Mouse (Mus musculus) lung, embryonic 16.5 days (tissue): ENCODE measurements at regions not wholly inside any gene's neighbourhood (a gene's known extent, or its start where the extent isn't known, plus 50 kb on each side); places are given as distances from the start of the nearest gene placed in this dataset.

Source experiments
- ATAC-seq: fragments of 200-750 bp; cut with Nextera tagmentation; 2 replicates; pipeline ENCODE4 v1.8.0; 2017; ENCODE audit warnings: low read depth, mild to moderate bottlenecking, moderate library complexity
- H3K27ac ChIP-seq: fragments of 300-500 bp; sonication (generic); 2 replicates; pipeline ENCODE4 v1.5.1; 2014; ENCODE audit warnings: mild to moderate bottlenecking, control low read depth, low read length
- H3K27me3 ChIP-seq: fragments of 300-500 bp; sonication (generic); 2 replicates; pipeline ENCODE4 v1.6.1; 2014; ENCODE audit warnings: low read depth, low read length, mixed read lengths; ENCODE audit not compliant: control insufficient read depth, insufficient read depth
- H3K36me3 ChIP-seq: fragments of 300-500 bp; sonication (generic); 2 replicates; pipeline ENCODE4 v1.6.1; 2014; ENCODE audit warnings: low read length; ENCODE audit not compliant: control insufficient read depth, insufficient read depth
- H3K4me1 ChIP-seq: fragments of 300-500 bp; sonication (generic); replicated peaks from 2 replicates; pipeline ENCODE4 v1.6.1; 2014; ENCODE audit warnings: low read length, mixed read lengths; ENCODE audit not compliant: control insufficient read depth, insufficient read depth
- H3K4me2 ChIP-seq: fragments of 300-500 bp; sonication (generic); 2 replicates; pipeline ENCODE4 v1.6.1; 2014; ENCODE audit warnings: low read depth, low read length, control low read depth
- H3K4me3 ChIP-seq: fragments of 300-500 bp; sonication (generic); 2 replicates; pipeline ENCODE4 v1.5.1; 2014; ENCODE audit warnings: mild to moderate bottlenecking, low read length, control low read depth
- H3K9ac ChIP-seq: fragments of 300-500 bp; sonication (generic); 2 replicates; pipeline ENCODE4 v1.6.1; 2014; ENCODE audit warnings: low read length, control low read depth
- H3K9me3 ChIP-seq: fragments of 300-500 bp; sonication (generic); 2 replicates; pipeline ENCODE4 v1.6.1; 2016; ENCODE audit warnings: low read length; ENCODE audit not compliant: control insufficient read depth
- WGBS: fragments of 180-500 bp; shearing (Covaris S2); extraction: QIAGEN DNeasy Blood & Tissue Kit; methylation state at CpG from one replicate; pipeline ENCODE4 v1.1.7; 2014; 5-methylcytosine and 5-hydroxymethylcytosine counted together

DNA sequence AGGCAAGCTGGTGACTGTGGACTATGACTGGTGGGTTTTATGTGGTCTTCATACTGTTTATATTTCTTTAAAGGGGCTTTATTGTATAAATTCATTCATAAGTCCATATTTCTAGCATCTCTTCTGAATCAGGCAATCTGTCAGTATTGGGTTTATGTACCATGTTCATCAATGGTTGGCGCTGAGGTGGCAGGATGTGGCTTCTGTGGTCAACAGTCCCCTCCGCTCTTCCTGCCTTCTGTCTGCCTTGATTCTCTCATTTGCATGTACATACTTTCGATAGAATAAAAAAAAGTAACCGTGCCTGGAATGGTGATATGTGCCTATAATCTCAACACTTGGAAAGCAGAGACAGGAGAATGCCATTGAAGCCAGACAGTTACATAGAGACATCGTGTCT is 120.5 kb downstream of the Klf5 start:
- no peak for ATAC-seq
- Histone ChIP-seq H3K9me3 (no peaks in the 10 kb centered on the region), H3K4me1 (no peaks in the 10 kb centered on the region), H3K9ac (no peak overlapping the region), H3K4me3 (no peak overlapping the region), H3K36me3 (no peaks in the 10 kb centered on the region), H3K27ac (no peak overlapping the region), H3K4me2 (no peak overlapping the region), H3K27me3 (no peaks in the 10 kb centered on the region)
- 92% methylated on average over 5 of the region's 5 CpGs for WGBS

DNA sequence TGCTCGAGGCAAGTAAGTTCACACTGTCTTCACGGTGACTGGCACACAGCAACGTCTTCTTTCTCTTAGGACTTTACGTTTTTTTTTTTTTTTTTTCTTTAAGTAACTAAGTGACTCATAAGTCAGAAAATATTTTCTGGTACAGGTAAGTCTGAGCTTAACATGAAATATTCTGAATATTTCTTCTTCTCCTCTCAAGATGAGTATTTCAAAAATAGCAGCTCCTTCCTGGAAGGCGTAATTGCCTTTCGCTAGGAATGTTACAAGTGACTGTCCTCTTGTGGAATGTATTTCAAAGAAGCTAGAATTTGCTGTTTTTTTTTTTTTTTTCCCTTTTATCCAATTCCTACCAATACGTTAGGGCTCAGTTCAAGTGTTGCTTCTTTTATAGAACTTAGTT is 124.8 kb downstream of the Klf5 start:
- no peak for ATAC-seq
- Histone ChIP-seq H3K4me2 (no peak overlapping the region), H3K9me3 (no peaks in the 10 kb centered on the region), H3K4me1 (no peaks in the 10 kb centered on the region), H3K36me3 (no peaks in the 10 kb centered on the region), H3K9ac (no peak overlapping the region), H3K4me3 (no peak overlapping the region), H3K27me3 (no peaks in the 10 kb centered on the region), H3K27ac (no peak overlapping the region)
- 41% methylated on average over 7 of the region's 7 CpGs for WGBS

DNA sequence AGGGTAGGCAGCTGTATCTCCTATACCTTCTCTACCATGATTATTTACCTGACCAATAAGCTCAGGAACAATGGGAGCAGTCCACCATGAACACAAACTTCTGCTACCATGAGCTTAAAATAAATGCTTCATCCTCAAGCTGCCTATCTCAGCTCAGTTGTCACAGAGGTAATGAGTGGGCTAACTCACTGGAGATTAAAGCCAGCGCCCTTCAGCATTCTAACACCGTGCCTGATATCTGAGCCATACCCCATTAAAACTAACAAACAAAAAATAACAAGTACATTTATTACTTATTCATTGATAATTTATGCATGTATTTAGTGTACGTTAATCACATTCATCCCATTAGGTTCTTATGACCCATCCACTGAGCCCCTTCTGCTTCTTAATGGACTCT is 128.6 kb downstream of the Klf5 start:
- H3K4me3 ChIP-seq, result no peak overlapping the region
- H3K9me3 ChIP-seq, result no peaks in the 10 kb centered on the region
- no peak overlapping the region for H3K9ac ChIP-seq
- no peaks in the 10 kb centered on the region for H3K36me3 ChIP-seq
- no peak overlapping the region for H3K4me2 ChIP-seq
- H3K27ac ChIP-seq, result no peak overlapping the region
- 0 out of 2 replicates have a peak, but pooled peaks cover 5% of the 10 kb centered on the region for H3K4me1 ChIP-seq
- 86% methylated on average over 3 of the region's 3 CpGs for WGBS
- ATAC-seq, result no peak
- no peaks in the 10 kb centered on the region for H3K27me3 ChIP-seq

DNA sequence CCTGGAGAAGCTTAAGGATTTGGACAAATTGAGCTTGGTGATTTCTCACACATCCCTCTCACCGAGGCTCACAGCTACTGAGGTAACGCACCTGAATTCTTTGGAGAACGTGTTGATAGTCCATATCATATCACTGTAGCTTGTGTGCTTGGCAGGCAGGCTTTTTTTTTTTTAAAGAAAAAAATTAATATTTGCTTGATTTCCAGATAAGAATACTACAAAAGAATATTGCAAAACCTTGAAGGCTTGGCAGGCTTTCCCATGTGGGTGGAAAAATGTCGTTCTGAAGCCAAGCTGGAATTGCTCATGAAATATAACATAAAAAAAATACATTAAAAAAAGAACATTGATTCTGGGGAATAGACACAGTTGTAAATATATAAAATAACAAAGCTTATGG is 131.8 kb downstream of the Klf5 start:
- H3K9me3 ChIP-seq, result no peaks in the 10 kb centered on the region
- peak overlapping the region; percentile 80 for H3K27ac ChIP-seq
- no peak overlapping the region for H3K9ac ChIP-seq
- 0 out of 2 replicates have a peak, but pooled peaks cover 5% of the 10 kb centered on the region for H3K4me1 ChIP-seq
- H3K36me3 ChIP-seq, result no peaks in the 10 kb centered on the region
- no peak overlapping the region for H3K4me3 ChIP-seq
- H3K4me2 ChIP-seq, result no peak overlapping the region
- H3K27me3 ChIP-seq, result no peaks in the 10 kb centered on the region
- ATAC-seq, result peak; percentile 71
- WGBS, result 37% methylated on average over 4 of the region's 4 CpGs

DNA sequence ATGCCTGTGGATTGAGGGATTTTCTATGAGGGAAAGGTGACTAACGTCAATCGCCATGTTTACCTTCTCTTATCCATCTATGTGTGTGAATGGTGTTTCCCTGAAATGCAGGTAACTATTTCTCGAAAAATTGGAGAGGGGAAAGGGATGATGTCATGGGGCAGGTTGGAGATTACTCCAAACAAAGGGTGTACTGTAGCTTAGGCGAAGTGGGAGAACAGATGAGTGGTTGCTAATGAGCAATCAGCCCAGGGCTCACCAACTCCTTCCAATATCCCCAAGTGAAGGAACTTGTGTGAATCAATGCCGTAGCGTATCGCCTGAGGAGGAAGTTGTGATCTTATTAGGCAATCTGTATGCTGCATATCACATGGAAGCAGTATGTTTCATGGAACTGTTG is 133.2 kb downstream of the Klf5 start:
- H3K9me3 ChIP-seq, result no peaks in the 10 kb centered on the region
- no peak overlapping the region for H3K4me2 ChIP-seq
- no peak for ATAC-seq
- WGBS, result 84% methylated on average over 7 of the region's 7 CpGs
- no peak overlapping the region for H3K4me3 ChIP-seq
- H3K27ac ChIP-seq, result no peak overlapping the region
- 0 out of 2 replicates have a peak, but pooled peaks cover 5% of the 10 kb centered on the region for H3K4me1 ChIP-seq
- H3K27me3 ChIP-seq, result no peaks in the 10 kb centered on the region
- no peaks in the 10 kb centered on the region for H3K36me3 ChIP-seq
- no peak overlapping the region for H3K9ac ChIP-seq

DNA sequence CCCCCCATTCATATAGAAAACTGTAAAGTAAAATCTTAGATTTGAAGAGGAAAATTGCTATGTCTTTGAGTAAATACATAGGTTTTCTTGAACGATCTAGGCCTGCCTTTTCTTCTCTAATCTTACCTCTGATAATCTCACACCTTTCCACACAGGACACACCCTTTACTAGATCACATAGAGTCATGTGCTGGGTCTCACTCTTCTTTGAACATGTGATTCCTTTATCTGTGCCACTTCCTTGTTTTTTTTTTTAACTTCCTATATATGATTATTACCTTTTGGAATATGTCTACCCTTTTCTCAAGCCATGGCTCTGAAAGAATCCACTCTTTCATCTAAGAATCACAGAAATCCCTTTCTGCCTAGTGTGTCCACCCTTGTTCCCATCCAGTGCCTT is 136.2 kb downstream of the Klf5 start:
- Histone ChIP-seq H3K36me3 (no peaks in the 10 kb centered on the region), H3K4me3 (no peak overlapping the region), H3K27ac (no peak overlapping the region), H3K4me2 (no peak overlapping the region), H3K9ac (no peak overlapping the region), H3K9me3 (no peaks in the 10 kb centered on the region), H3K27me3 (no peaks in the 10 kb centered on the region), H3K4me1 (0 out of 2 replicates have a peak, but pooled peaks cover 5% of the 10 kb centered on the region)
- ATAC-seq, result no peak
- WGBS, result 71% methylated on average over 1 of the region's 1 CpGs

DNA sequence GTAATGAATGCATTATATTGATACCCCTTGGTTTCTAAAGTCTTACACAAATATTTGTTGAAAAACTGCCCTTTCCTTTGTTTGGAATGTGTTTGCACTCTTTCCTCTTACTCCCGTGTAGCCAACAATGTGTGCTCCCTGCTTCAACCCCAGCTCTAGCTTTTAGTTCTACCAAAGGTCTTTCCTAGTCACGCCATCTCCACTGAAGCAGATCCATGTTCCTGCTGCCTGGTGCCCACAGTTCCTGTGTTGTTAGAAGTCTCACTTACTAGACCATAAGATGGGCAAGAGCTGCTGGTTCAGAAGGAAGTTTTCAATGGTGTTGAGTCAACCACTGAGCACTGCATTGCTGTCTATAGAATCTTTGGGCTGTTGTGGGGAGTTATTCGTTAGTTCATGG is 137.0 kb downstream of the Klf5 start:
- WGBS, result 54% methylated on average over 3 of the region's 3 CpGs
- Histone ChIP-seq H3K9ac (no peak overlapping the region), H3K9me3 (no peaks in the 10 kb centered on the region), H3K4me2 (no peak overlapping the region), H3K27ac (no peak overlapping the region), H3K4me3 (no peak overlapping the region), H3K4me1 (0 out of 2 replicates have a peak, but pooled peaks cover 9% of the 10 kb centered on the region), H3K36me3 (no peaks in the 10 kb centered on the region), H3K27me3 (no peaks in the 10 kb centered on the region)
- no peak for ATAC-seq

DNA sequence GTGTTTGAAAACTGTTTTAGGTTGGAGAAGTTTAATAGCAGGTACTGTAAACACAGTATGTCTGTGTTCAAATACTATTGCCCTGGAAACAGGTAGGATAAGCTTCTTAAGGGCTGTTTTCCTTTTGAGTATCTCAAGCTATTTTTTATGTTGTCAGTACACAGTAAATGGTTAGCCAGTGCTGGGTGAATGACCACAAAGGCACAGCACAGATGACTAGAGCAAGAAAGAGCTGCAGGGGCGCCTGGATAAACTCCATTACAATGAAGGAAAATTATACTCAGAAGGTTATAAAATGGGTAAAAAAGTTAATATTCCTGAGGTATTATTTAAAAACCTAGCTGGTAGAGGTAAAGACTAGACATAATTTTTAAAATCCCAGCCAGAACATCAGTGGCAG is 137.6 kb downstream of the Klf5 start:
- Histone ChIP-seq H3K27me3 (no peaks in the 10 kb centered on the region), H3K36me3 (no peaks in the 10 kb centered on the region), H3K9me3 (no peaks in the 10 kb centered on the region), H3K9ac (no peak overlapping the region), H3K27ac (no peak overlapping the region), H3K4me2 (no peak overlapping the region), H3K4me3 (no peak overlapping the region), H3K4me1 (0 out of 2 replicates have a peak, but pooled peaks cover 5% of the 10 kb centered on the region)
- WGBS, result 62% methylated on average over 1 of the region's 1 CpGs
- no peak for ATAC-seq

DNA sequence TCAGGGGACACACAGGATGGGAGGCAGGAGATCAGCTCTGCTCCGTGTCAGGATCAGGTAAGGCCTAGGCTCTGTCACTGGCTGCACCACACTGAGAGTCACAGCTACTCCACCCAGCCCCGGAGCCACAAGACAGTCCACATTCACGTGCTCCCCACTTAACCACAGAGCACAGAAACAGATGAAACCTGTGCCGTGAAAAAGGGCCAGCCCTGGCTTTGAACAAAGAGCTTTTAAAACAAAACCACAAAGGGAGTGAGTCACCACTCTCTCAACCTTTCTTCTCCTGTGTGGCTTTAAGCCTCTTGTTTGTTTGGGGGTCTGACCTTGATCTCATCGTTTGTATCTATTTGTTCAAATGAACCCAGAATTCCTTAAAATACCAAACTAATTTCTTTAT is 150.6 kb downstream of the Klf5 start:
- H3K36me3 ChIP-seq, result no peaks in the 10 kb centered on the region
- no peak for ATAC-seq
- no peaks in the 10 kb centered on the region for H3K9me3 ChIP-seq
- H3K27me3 ChIP-seq, result no peaks in the 10 kb centered on the region
- no peak overlapping the region for H3K27ac ChIP-seq
- H3K4me2 ChIP-seq, result no peak overlapping the region
- H3K9ac ChIP-seq, result no peak overlapping the region
- no peaks in the 10 kb centered on the region for H3K4me1 ChIP-seq
- WGBS, result 44% methylated on average over 5 of the region's 5 CpGs
- H3K4me3 ChIP-seq, result no peak overlapping the region

DNA sequence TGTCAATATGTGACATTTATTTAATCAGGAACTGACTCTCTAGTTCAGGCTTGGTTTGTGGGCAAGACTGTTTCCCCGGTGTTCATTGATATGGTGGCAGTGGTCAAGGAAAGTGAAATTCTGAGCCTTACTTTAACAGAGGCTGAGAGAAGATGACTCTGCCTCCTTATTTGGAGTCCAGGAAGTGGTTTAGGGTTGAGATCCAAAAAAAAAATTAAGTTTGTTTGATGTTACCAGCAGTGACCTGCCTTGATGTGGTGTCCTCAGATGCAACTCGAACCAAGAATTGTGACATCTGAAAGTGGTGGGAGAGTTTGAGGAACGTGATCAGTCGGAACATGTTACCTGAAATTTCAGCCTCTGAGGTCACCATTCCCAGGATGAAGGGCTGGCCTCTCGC is 151.4 kb downstream of the Klf5 start:
- Histone ChIP-seq H3K27ac (no peak overlapping the region), H3K4me3 (no peak overlapping the region), H3K36me3 (no peaks in the 10 kb centered on the region), H3K9ac (no peak overlapping the region), H3K4me2 (no peak overlapping the region), H3K9me3 (no peaks in the 10 kb centered on the region), H3K4me1 (no peaks in the 10 kb centered on the region), H3K27me3 (no peaks in the 10 kb centered on the region)
- WGBS, result 78% methylated on average over 5 of the region's 5 CpGs
- no peak for ATAC-seq
